Mouse (Mus musculus) limb, embryonic 10.5 days (tissue): ENCODE results near the gene B3gat3. TPM values are rescaled to one million over a fixed set of nuclear protein-coding genes. Genes with fewer than 3 reads are reported as not detected.

ENCODE experiments used
- microRNA-seq: library from miRNA; unstranded; fragments of <30 nt; microRNA quantifications from one replicate; pipeline ENCODE4, GENCODE M21; 2017
- polyA plus RNA-seq: library from polyadenylated mRNA; unstranded; fragments of >200 nt; fragmentation: Nextera tagmentation; extraction: Ambion mirVana; gene quantifications from 2 replicates; pipeline ENCODE4 v1.2.1, GENCODE M21; 2016

Gene B3gat3
- polyA plus RNA-seq, 1 experiment from 2014 or later, result 48.1 TPM

Small RNAs within 50 kb of the gene (microRNA-seq; reads per million reads assigned to microRNA genes)
- not detected for gene Mir5136

Other genes with a start within 250 kb of the B3gat3 start
- 119 and 128 TPM in 2 replicates for gene Slc3a2, start 197.0 kb upstream of the B3gat3 start, polyA plus RNA-seq
- gene Wdr74, start 184.5 kb upstream of the B3gat3 start, polyA plus RNA-seq, result 121 and 145 TPM in 2 replicates
- gene 1700092M07Rik, start 179.7 kb upstream of the B3gat3 start, polyA plus RNA-seq, result 2.8 and 3.1 TPM in 2 replicates
- 99.3 and 134 TPM in 2 replicates for gene Stx5a, start 179.0 kb upstream of the B3gat3 start, polyA plus RNA-seq
- gene Nxf1, start 163.3 kb upstream of the B3gat3 start, polyA plus RNA-seq, result 257 and 273 TPM in 2 replicates
- 181 and 183 TPM in 2 replicates for gene Tmem223, start 149.4 kb upstream of the B3gat3 start, polyA plus RNA-seq
- 41.3 and 43.7 TPM in 2 replicates for gene Tmem179b, start 145.9 kb upstream of the B3gat3 start, polyA plus RNA-seq
- gene Taf6l, start 134.0 kb upstream of the B3gat3 start, polyA plus RNA-seq, result 44.2 and 47.0 TPM in 2 replicates
- gene Polr2g, start 121.8 kb upstream of the B3gat3 start, polyA plus RNA-seq, result 206 and 216 TPM in 2 replicates
- gene Zbtb3, start 117.8 kb upstream of the B3gat3 start, polyA plus RNA-seq, result 5.9 and 6.1 TPM in 2 replicates
- 80.2 and 85.2 TPM in 2 replicates for gene Ttc9c, start 101.0 kb upstream of the B3gat3 start, polyA plus RNA-seq
- gene Hnrnpul2, start 100.4 kb upstream of the B3gat3 start, polyA plus RNA-seq, result 4.7 and 5.2 TPM in 2 replicates
- gene AC129217.1, start 90.6 kb upstream of the B3gat3 start, polyA plus RNA-seq, result not detected in 2 replicates
- 37.2 and 42.5 TPM in 2 replicates for gene Bscl2, start 82.9 kb upstream of the B3gat3 start, polyA plus RNA-seq
- 5.0 and 7.2 TPM in 2 replicates for gene Gng3, start 81.2 kb upstream of the B3gat3 start, polyA plus RNA-seq
- gene Lrrn4cl, start 69.6 kb upstream of the B3gat3 start, polyA plus RNA-seq, result 0.29 and 0.39 TPM in 2 replicates
- 211 and 228 TPM in 2 replicates for gene Ubxn1, start 48.9 kb upstream of the B3gat3 start, polyA plus RNA-seq
- 56.8 and 60.6 TPM in 2 replicates for gene Uqcc3, start 39.5 kb upstream of the B3gat3 start, polyA plus RNA-seq
- gene Lbhd1, start 36.6 kb upstream of the B3gat3 start, polyA plus RNA-seq, result 110 and 149 TPM in 2 replicates
- gene Gm49403, start 36.4 kb upstream of the B3gat3 start, polyA plus RNA-seq, result not detected in 2 replicates
- gene 1810009A15Rik, start 31.5 kb upstream of the B3gat3 start, polyA plus RNA-seq, result 151 and 188 TPM in 2 replicates
- 0.45 TPM in 1 of 2 replicates, not detected in the other for gene Gm49416, start 31.4 kb upstream of the B3gat3 start, polyA plus RNA-seq
- gene Ints5, start 27.4 kb upstream of the B3gat3 start, polyA plus RNA-seq, result 59.2 and 61.9 TPM in 2 replicates
- 117 and 129 TPM in 2 replicates for gene Ganab, start 22.3 kb upstream of the B3gat3 start, polyA plus RNA-seq
- gene Rom1, start 9.0 kb downstream of the B3gat3 start, polyA plus RNA-seq, result 4.1 and 4.3 TPM in 2 replicates
- 37.1 and 37.5 TPM in 2 replicates for gene Eml3, start 9.2 kb downstream of the B3gat3 start, polyA plus RNA-seq
- 229 and 233 TPM in 2 replicates for gene Mta2, start 21.5 kb downstream of the B3gat3 start, polyA plus RNA-seq
- 49.6 and 49.7 TPM in 2 replicates for gene Tut1, start 33.5 kb downstream of the B3gat3 start, polyA plus RNA-seq
- gene Eef1g, start 46.7 kb downstream of the B3gat3 start, polyA plus RNA-seq, result 563 and 631 TPM in 2 replicates
- gene Ahnak, start 68.9 kb downstream of the B3gat3 start, polyA plus RNA-seq, result 5.3 and 8.9 TPM in 2 replicates
- not detected in 2 replicates for gene Scgb1a1, start 167.6 kb downstream of the B3gat3 start, polyA plus RNA-seq
- 16.9 and 20.7 TPM in 2 replicates for gene Asrgl1, start 215.3 kb downstream of the B3gat3 start, polyA plus RNA-seq